Mouse (Mus musculus) ovary, postnatal 14 days (tissue): ENCODE data around the gene Igfbp2.

Experiments used
- DNase-seq: peaks from one replicate; pipeline ENCODE4 v3.0.0; 2022; ENCODE audit warnings: low spot score

The Igfbp2 gene

GRCm38 (mm10) chr1:72823751-72824706, at the start of gene Igfbp2:
Gene Igfbp2 (plus strand): TSS chr1:72824503.
- no peak for DNase-seq

- no peak for DNase-seq
These were observed 45.5 kb upstream of the Igfbp2 start for GRCm38 (mm10) chr1:72778789-72779188.

- no peak for DNase-seq
These were observed 43.6 kb upstream of the Igfbp2 start for GRCm38 (mm10) chr1:72780720-72781119.

GRCm38 (mm10) chr1:72783341-72783740, 41.0 kb upstream of the Igfbp2 start:
- DNase-seq, result no peak

GRCm38 (mm10) chr1:72784018-72784417, 40.3 kb upstream of the Igfbp2 start:
- no peak for DNase-seq

- DNase-seq, result no peak
These were observed 33.6 kb upstream of the Igfbp2 start for GRCm38 (mm10) chr1:72790670-72791069.

- no peak for DNase-seq
These were observed 32.6 kb upstream of the Igfbp2 start for GRCm38 (mm10) chr1:72791743-72792142.

- DNase-seq, result no peak
These were observed 32.0 kb upstream of the Igfbp2 start for GRCm38 (mm10) chr1:72792262-72792661.

- DNase-seq, result no peak
These were observed 31.1 kb upstream of the Igfbp2 start for GRCm38 (mm10) chr1:72793230-72793629.

- no peak for DNase-seq
These were observed 28.2 kb upstream of the Igfbp2 start for GRCm38 (mm10) chr1:72796128-72796527.

GRCm38 (mm10) chr1:72797102-72797665, 27.1 kb upstream of the Igfbp2 start:
- no peak for DNase-seq

GRCm38 (mm10) chr1:72798441-72798840, 25.9 kb upstream of the Igfbp2 start:
- no peak for DNase-seq

GRCm38 (mm10) chr1:72804031-72804430, 20.3 kb upstream of the Igfbp2 start:
- no peak for DNase-seq

- no peak for DNase-seq
These were observed 19.3 kb upstream of the Igfbp2 start for GRCm38 (mm10) chr1:72805037-72805436.

GRCm38 (mm10) chr1:72805476-72806043, 18.7 kb upstream of the Igfbp2 start:
- no peak for DNase-seq

- DNase-seq, result no peak
These were observed 18.2 kb upstream of the Igfbp2 start for GRCm38 (mm10) chr1:72806044-72806584.

GRCm38 (mm10) chr1:72809304-72809703, 15.0 kb upstream of the Igfbp2 start:
- DNase-seq, result no peak

GRCm38 (mm10) chr1:72809951-72810675, 14.2 kb upstream of the Igfbp2 start:
- DNase-seq, result no peak

- DNase-seq, result no peak
These were observed 13.2 kb upstream of the Igfbp2 start for GRCm38 (mm10) chr1:72811061-72811460.

- no peak for DNase-seq
These were observed 11.1 kb upstream of the Igfbp2 start for GRCm38 (mm10) chr1:72813089-72813638.

- DNase-seq, result no peak
These were observed 10.5 kb upstream of the Igfbp2 start for GRCm38 (mm10) chr1:72813639-72814403.
